Mouse (Mus musculus) intestine, embryonic 15.5 days (tissue): ENCODE measurements around the gene Minpp1. TPM values are rescaled to one million over a fixed set of nuclear protein-coding genes. Genes with fewer than 3 reads are reported as not detected.

Experiments used
- ATAC-seq: fragments of 200-750 bp; cut with Nextera tagmentation; 2 replicates; pipeline ENCODE4 v1.8.0; 2017; ENCODE audit warnings: moderate TSS enrichment, moderate library complexity
- H3K27ac ChIP-seq: fragments of 300-500 bp; sonication (generic); 2 replicates; pipeline ENCODE4 v1.5.1; 2015; ENCODE audit warnings: mild to moderate bottlenecking, inconsistent platforms
- H3K27me3 ChIP-seq: fragments of 300-500 bp; sonication (generic); replicated peaks from 2 replicates; pipeline ENCODE4 v1.6.1; 2015; ENCODE audit warnings: inconsistent platforms
- H3K36me3 ChIP-seq: fragments of 300-500 bp; sonication (generic); 2 replicates; pipeline ENCODE4 v1.6.1; 2015; ENCODE audit warnings: inconsistent platforms
- H3K4me1 ChIP-seq: fragments of 300-500 bp; sonication (generic); replicated peaks from 2 replicates; pipeline ENCODE4 v1.6.1; 2015; ENCODE audit warnings: inconsistent platforms
- H3K4me2 ChIP-seq: fragments of 300-500 bp; sonication (generic); replicated peaks from 2 replicates; pipeline ENCODE4 v1.6.1; 2015; ENCODE audit warnings: mild to moderate bottlenecking, inconsistent platforms
- H3K4me3 ChIP-seq: fragments of 300-500 bp; sonication (generic); replicated peaks from 2 replicates; pipeline ENCODE4 v1.5.1; 2015; ENCODE audit warnings: inconsistent platforms
- H3K9ac ChIP-seq: fragments of 300-500 bp; sonication (generic); 2 replicates; pipeline ENCODE4 v1.6.1; 2015; ENCODE audit warnings: inconsistent platforms
- H3K9me3 ChIP-seq: fragments of 300-500 bp; sonication (generic); 2 replicates; pipeline ENCODE4 v1.6.1; 2016; ENCODE audit warnings: inconsistent platforms
- WGBS: fragments of 180-500 bp; shearing (Covaris S2); methylation state at CpG from one replicate; pipeline ENCODE4 v1.1.7; 2015; 5-methylcytosine and 5-hydroxymethylcytosine counted together
- polyA plus RNA-seq: library from polyadenylated mRNA; unstranded; fragments of >200 nt; fragmentation: Nextera tagmentation; extraction: Ambion mirVana; gene quantifications from 2 replicates; pipeline ENCODE4 v1.2.1, GENCODE M21; 2015

Minpp1 gene
- polyA plus RNA-seq, 1 experiment from 2014 or later = 66.9 TPM

DNA sequence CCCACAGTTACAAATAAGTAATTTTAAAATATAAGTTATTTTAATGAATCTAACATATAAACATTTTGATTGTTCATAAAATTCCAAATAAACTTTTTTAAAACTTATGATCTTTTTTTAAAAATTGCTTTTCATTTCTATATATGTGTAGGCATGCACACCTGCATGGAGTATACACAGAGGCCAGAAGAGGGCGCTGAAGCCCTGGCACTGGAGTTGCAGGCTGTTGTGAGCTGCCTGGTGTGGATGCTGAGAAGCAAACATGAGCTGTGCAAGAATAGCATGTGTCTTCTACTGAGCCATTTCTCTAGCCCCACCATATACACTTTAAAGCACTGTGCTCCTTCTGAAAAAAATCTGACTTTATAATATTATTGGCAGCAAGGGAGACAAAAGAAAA is 26.9 kb downstream of the Minpp1 start:
- Histone ChIP-seq H3K4me2 (no peak overlapping the region), H3K27ac (no peak overlapping the region), H3K4me1 (no peaks in the 10 kb centered on the region), H3K9ac (no peak overlapping the region), H3K27me3 (no peaks in the 10 kb centered on the region), H3K9me3 (no peaks in the 10 kb centered on the region), H3K36me3 (peaks cover 5% of the 10 kb centered on the region), H3K4me3 (no peak overlapping the region)
- WGBS = 35% methylated on average over 1 of the region's 1 CpGs
- ATAC-seq = no peak

DNA sequence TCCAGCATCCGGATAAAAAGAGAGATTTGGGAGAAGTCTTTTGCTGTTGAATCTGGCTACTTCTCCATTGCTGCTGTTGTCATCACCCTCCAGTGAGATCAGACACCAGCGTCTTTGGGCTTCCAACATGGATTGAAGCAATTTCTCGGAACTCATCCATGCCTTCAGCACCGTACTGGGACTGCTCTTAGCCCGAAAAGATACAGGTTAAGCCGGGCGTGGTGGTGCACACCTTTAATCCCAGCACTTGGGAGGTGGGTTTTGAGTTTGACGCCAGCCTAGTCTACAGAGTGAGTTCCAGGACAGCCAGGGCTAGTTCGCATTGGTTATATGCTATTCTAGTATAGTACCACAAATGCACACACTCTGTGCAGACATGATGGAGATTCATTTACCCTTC is 31.0 kb downstream of the Minpp1 start:
- no peak overlapping the region for H3K9ac ChIP-seq
- WGBS = 98% methylated on average over 9 of the region's 9 CpGs
- no peaks in the 10 kb centered on the region for H3K9me3 ChIP-seq
- no peak overlapping the region for H3K4me2 ChIP-seq
- no peak for ATAC-seq
- no peak overlapping the region for H3K4me3 ChIP-seq
- no peaks in the 10 kb centered on the region for H3K4me1 ChIP-seq
- peaks cover 7% of the 10 kb centered on the region for H3K36me3 ChIP-seq
- H3K27ac ChIP-seq = no peak overlapping the region
- H3K27me3 ChIP-seq = no peaks in the 10 kb centered on the region

DNA sequence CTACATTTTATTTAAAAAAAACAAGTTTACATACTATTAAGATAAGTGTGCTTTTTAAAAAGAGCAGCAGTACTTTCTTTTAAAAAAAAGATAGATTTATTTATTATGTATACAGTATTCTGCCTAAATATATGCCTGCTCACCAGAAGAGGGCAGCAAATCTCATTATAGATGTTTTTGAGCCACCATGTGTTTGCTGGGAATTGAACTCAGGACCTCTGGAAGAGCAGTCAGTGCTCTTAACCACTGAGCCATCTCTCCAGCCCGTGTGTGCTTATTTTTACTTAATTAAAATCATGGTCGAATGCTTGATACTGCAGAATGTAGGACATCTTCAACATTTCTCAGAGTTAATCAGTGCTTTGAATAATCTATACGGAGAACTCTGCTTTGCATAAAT is 35.9 kb downstream of the Minpp1 start:
- no peak for ATAC-seq

DNA sequence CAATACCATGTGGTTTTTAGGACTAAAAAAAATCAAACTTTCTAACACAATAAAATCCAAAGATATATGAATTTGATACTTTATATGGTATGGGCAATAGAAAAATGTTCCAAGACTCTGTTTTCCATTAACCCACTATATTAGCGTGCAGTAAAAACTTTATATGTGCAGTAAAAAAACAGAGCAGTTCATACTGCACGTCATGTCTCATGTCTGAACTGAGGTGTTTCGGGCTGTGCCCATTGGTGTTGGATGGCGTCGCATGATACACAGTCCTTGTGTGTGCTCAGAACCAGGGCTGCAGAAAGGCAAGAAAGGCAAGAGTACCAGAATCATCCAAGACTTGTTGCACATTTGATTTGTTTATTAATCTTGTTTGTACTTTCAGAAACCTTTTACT is 36.7 kb downstream of the Minpp1 start:
- Histone ChIP-seq H3K4me1 (0 out of 2 replicates have a peak, but pooled peaks cover 2% of the 10 kb centered on the region), H3K4me2 (no peak overlapping the region), H3K9ac (no peak overlapping the region), H3K27ac (no peak overlapping the region), H3K4me3 (no peak overlapping the region), H3K27me3 (no peaks in the 10 kb centered on the region), H3K36me3 (0 out of 2 replicates have a peak, but pooled peaks cover 2% of the 10 kb centered on the region), H3K9me3 (no peaks in the 10 kb centered on the region)
- no peak for ATAC-seq
- 88% methylated on average over 5 of the region's 5 CpGs for WGBS

More for the DNA sequence above, 35.9 kb downstream of the Minpp1 start:
- H3K4me1 ChIP-seq = 0 out of 2 replicates have a peak, but pooled peaks cover 2% of the 10 kb centered on the region
- 89% methylated on average over 3 of the region's 3 CpGs for WGBS
- H3K36me3 ChIP-seq = 0 out of 2 replicates have a peak, but pooled peaks cover 2% of the 10 kb centered on the region
- H3K27me3 ChIP-seq = no peaks in the 10 kb centered on the region
- H3K4me3 ChIP-seq = no peak overlapping the region
- H3K4me2 ChIP-seq = no peak overlapping the region
- no peak overlapping the region for H3K27ac ChIP-seq
- H3K9ac ChIP-seq = no peak overlapping the region
- no peaks in the 10 kb centered on the region for H3K9me3 ChIP-seq

DNA sequence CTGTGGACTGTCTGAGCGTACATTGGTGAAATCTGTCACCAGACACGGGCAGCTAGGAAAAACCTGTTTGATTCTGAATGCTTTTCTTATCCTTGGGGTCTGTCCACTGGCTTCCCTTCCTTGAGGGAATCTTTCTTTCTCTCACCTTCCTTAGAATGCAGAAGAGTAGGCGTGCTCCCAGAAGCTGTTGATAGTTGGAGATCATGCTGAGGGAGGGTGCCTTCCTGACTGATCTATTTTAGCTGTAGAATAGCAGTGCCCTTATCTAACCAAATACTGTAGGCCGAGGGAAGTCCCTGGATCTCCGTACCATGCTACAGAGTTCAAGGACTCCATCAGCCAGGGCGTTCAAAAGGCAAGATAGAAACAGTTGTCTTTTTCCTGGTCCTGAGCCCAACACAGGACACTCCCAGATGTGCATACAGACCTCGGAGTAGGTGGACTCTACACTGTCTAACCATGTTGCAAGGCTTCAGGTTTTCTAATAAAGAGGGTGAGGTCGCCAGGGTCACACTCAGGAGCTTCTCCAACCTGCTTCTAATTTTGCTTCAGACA is 37.3 kb downstream of the Minpp1 start:
- no peak overlapping the region for H3K4me2 ChIP-seq
- H3K4me1 ChIP-seq = 0 out of 2 replicates have a peak, but pooled peaks cover 2% of the 10 kb centered on the region
- ATAC-seq = 0 out of 2 replicates have a peak, but pooled peaks have one; percentile 27
- H3K4me3 ChIP-seq = no peak overlapping the region
- H3K9ac ChIP-seq = no peak overlapping the region
- no peaks in the 10 kb centered on the region for H3K9me3 ChIP-seq
- no peaks in the 10 kb centered on the region for H3K36me3 ChIP-seq
- H3K27me3 ChIP-seq = no peaks in the 10 kb centered on the region
- 67% methylated on average over 8 of the region's 8 CpGs for WGBS
- no peak overlapping the region for H3K27ac ChIP-seq

DNA sequence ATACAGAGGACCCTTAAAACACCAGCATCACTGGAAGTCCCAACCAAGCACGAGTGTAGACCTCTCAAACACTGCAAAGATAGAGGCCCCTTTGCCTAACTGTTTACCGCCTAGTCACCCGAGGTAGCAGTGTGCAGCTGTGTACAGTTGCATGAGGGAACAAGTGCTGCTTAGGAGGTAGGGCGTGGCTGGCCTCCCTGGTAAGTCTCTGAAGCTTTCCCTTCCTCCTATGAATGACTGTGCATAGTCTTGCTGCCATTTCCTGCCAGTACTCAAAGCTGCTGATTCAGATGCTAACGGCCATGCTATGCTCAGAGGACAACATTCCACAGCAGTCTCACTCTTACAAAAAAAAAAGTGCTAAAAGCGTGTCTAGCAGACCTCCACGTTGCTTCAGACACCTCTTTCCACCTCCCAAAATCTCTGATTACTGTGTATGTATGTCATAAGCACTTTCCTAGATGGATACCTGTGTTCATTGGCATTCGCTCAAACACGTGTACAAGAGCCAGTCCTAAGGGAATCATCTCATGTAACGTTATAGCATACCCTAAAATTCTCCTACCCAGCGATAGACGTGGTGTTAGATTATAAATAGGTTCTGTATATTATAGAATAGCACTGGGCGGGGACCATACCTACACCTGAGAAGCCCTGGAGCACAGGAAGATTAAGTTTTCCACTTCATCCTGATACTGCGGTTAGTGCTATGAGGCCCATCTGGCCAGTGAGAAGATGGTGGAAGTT is 38.4 kb downstream of the Minpp1 start:
- Histone ChIP-seq H3K4me1 (0 out of 2 replicates have a peak, but pooled peaks cover 2% of the 10 kb centered on the region), H3K27ac (no peak overlapping the region), H3K36me3 (no peaks in the 10 kb centered on the region), H3K9ac (no peak overlapping the region), H3K4me2 (no peak overlapping the region), H3K9me3 (no peaks in the 10 kb centered on the region), H3K4me3 (no peak overlapping the region), H3K27me3 (no peaks in the 10 kb centered on the region)
- WGBS = 73% methylated on average over 14 of the region's 14 CpGs
- ATAC-seq = peak; percentile 69

DNA sequence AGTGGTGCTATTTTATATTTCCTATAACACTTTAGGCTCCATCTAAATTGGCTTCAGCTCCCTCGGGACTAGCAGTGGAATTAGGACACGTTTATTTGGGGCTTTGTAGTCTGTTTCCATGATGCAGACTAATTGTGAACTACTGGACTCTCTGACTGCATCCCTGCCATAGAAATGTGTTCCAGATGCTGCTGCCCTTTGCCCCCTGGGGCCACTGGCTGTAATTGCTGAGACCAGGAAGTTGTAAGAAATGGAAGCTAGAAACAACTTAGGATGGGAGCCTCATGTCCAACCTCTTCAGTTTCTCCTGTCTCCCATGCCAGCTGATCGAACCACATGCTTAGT is 38.9 kb downstream of the Minpp1 start:
- 70% methylated on average over 3 of the region's 3 CpGs for WGBS
- no peak overlapping the region for H3K9ac ChIP-seq
- no peaks in the 10 kb centered on the region for H3K27me3 ChIP-seq
- ATAC-seq = peak; percentile 29; the same call in 1 of the 2 replicates
- H3K4me1 ChIP-seq = 0 out of 2 replicates have a peak, but pooled peaks cover 2% of the 10 kb centered on the region
- no peak overlapping the region for H3K4me3 ChIP-seq
- H3K36me3 ChIP-seq = no peaks in the 10 kb centered on the region
- no peaks in the 10 kb centered on the region for H3K9me3 ChIP-seq
- no peak overlapping the region for H3K4me2 ChIP-seq
- H3K27ac ChIP-seq = no peak overlapping the region

DNA sequence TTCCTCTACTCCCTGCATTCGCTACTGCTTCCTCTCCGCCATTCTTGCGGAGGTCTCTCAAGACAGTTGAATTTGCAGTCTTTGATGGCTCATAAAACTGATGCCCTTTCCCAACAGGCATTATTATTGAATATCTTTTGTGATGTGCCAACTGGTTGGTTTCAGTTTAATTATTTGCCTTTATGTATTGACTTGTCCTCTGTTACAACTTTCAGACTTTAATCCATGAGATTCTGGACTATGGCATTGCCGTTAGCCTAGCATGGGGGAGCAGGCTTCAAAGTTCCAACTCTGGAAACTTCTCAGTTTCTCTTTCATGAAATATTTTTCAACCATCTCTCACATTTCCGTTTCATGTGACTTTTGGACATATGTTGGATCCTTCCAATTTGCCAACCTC is 41.6 kb downstream of the Minpp1 start:
- no peak overlapping the region for H3K9ac ChIP-seq
- H3K36me3 ChIP-seq = no peaks in the 10 kb centered on the region
- H3K4me2 ChIP-seq = no peak overlapping the region
- no peaks in the 10 kb centered on the region for H3K27me3 ChIP-seq
- ATAC-seq = no peak
- no peak overlapping the region for H3K4me3 ChIP-seq
- H3K9me3 ChIP-seq = no peaks in the 10 kb centered on the region
- H3K27ac ChIP-seq = no peak overlapping the region
- WGBS = 92% methylated on average over 5 of the region's 5 CpGs
- 0 out of 2 replicates have a peak, but pooled peaks cover 2% of the 10 kb centered on the region for H3K4me1 ChIP-seq

DNA sequence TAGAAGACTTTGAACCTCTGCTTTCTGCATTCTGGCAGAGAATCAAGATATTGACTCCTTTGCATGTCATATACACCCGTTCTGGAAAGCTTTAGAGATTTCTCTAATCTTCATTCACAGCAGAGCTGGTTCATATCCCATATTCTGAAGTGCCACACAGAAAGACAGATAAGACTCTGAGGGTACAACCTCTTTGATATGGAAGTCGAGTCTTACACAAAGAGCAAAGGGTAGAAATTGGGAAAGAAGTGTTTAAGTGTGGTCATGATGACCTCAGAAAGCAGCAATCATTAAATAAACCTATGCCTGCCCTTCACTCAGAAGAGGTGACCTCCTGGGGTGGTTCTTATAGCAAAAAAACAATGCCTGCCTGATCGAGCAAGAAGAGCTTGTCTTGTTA is 43.2 kb downstream of the Minpp1 start:
- Histone ChIP-seq H3K27ac (no peak overlapping the region), H3K9ac (no peak overlapping the region), H3K4me3 (no peak overlapping the region), H3K36me3 (no peaks in the 10 kb centered on the region), H3K27me3 (no peaks in the 10 kb centered on the region), H3K4me1 (0 out of 2 replicates have a peak, but pooled peaks cover under 1% of the 10 kb centered on the region), H3K9me3 (no peaks in the 10 kb centered on the region), H3K4me2 (no peak overlapping the region)
- peak; percentile 46 for ATAC-seq
- 55% methylated on average over 3 of the region's 3 CpGs for WGBS

DNA sequence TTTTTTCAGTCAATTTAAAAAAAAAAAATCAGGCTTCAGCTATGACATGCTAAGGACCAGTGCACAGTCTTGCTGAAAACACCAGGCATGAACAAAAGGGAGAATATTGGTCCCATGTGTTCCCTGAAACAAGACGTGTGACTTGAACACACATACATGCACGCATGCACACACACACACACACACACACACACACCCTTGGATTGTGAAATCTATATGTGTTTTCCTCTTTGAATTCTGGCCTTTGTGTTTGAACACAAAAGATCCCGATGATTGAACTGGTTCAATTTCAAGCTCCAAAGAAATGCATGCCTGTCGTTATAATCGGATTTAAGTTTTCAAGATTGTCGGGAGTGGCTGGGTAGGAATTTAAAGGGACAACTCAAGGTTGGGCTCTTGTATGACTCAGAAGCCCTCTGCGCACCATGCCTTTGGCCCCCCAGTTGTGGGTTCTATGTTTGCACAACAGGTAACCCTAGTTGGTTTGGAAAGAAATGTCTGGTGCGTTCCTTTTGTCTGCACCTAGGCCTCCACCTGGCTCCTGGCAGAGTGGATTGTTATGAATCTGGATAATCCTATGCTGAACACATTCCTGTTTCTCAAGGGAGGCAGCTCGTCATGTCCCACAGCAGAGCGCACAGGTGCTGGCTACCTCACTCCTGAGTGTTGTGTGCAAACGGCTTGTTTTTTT is 43.8 kb downstream of the Minpp1 start:
- H3K36me3 ChIP-seq = no peaks in the 10 kb centered on the region
- no peaks in the 10 kb centered on the region for H3K27me3 ChIP-seq
- WGBS = 86% methylated on average over 11 of the region's 11 CpGs
- H3K4me2 ChIP-seq = no peak overlapping the region
- H3K9me3 ChIP-seq = no peaks in the 10 kb centered on the region
- H3K4me3 ChIP-seq = no peak overlapping the region
- no peaks in the 10 kb centered on the region for H3K4me1 ChIP-seq
- H3K9ac ChIP-seq = no peak overlapping the region
- H3K27ac ChIP-seq = no peak overlapping the region
- ATAC-seq = no peak

DNA sequence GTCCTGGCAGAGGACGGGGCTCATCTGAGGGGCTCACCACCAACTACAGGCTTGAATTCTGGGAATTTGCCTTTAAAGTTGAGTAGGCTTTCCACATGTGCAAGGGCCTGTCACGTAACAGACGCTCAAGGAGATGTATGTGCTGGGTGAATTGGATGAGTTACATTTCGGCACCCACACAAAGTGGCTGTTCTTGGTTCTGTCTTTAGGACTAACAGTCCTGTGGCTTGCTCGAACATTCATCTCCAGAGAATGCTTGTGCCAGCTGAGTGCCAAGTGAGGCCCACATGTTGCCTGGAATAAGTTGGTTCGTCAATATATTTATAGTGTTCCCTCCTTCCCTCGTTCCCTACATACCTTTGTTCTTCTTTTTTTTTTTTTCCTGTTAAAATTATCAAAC is 44.7 kb downstream of the Minpp1 start:
- no peaks in the 10 kb centered on the region for H3K4me1 ChIP-seq
- no peak overlapping the region for H3K4me2 ChIP-seq
- no peaks in the 10 kb centered on the region for H3K9me3 ChIP-seq
- H3K27me3 ChIP-seq = no peaks in the 10 kb centered on the region
- no peaks in the 10 kb centered on the region for H3K36me3 ChIP-seq
- no peak overlapping the region for H3K9ac ChIP-seq
- no peak overlapping the region for H3K27ac ChIP-seq
- no peak for ATAC-seq
- no peak overlapping the region for H3K4me3 ChIP-seq
- WGBS = 87% methylated on average over 7 of the region's 7 CpGs

DNA sequence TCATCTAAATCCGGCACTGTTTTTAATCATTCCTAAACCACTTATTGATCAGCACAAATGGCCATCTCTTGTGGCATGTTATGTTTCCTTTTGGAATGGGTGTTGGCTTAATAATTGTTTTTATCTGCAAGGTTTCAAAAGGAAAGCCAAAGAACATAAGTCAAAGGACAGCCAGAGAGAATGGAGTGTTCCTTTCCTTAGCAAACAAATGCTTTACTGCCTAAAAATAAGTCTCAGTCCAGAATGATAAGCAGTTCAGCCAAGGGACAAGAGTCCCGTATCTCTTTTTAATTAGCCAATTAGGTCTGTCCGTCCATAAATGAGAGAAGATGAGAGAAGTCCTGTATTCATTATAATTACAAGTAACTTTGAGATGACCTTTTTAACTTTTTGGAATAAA is 46.8 kb downstream of the Minpp1 start:
- H3K27ac ChIP-seq = no peak overlapping the region
- no peaks in the 10 kb centered on the region for H3K9me3 ChIP-seq
- H3K4me3 ChIP-seq = no peak overlapping the region
- no peak for ATAC-seq
- no peaks in the 10 kb centered on the region for H3K27me3 ChIP-seq
- no peak overlapping the region for H3K9ac ChIP-seq
- H3K4me2 ChIP-seq = no peak overlapping the region
- WGBS = 61% methylated on average over 3 of the region's 3 CpGs
- H3K4me1 ChIP-seq = no peaks in the 10 kb centered on the region
- H3K36me3 ChIP-seq = no peaks in the 10 kb centered on the region
